16 mouse cellular contexts compared by ENCODE assay signal in the genomic region with DNA sequence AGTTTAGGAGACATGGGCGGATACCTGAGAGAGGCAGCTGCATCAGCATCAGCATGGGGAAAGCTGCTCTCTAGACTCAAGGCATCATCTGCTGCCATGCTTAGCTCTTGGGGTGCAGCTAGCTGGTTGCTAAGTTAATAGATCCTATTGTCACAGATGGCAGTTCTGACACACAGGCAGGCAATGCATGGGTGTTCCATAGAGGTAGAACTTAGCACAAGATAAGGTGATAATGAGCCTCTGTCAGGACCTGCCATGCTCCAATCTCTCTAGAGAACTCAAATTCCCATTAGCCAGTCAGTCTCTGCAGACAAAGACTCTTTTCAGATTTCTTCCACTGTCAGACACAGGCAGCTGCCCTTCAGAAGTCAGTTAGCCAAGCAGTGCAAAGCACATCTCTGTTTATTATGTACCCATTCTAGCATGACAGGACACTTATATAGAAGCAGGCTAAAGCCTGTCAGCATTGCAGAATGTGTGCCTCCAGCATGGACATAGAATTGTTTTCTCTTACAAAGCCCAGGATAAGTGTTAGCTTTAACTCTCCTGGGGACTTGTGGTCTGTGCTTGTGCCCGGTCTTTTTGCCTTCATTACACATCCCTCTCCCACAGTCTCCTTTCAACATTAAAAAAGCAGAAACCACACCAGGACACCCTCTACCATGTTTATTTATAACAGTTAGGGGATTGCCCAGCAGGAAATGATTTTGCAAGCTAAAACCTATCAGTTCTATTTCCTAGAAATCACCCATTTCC. TPM values are rescaled to one million over a fixed set of nuclear protein-coding genes. Genes with fewer than 3 reads are reported as not detected.
A peak's percentile ranks its signal among the peaks of the same experiment; 100 is the strongest.
DNase-seq lines count a peak whose midpoint lies in the region; ATAC-seq and TF ChIP-seq lines count a peak whose summit lies in the region.
"Had no signal": no experiment of that assay in that cellular context is flagged by ENCODE, and none has a peak within 500 bp of the region (broad histone marks: within the 10 kb centered on the region; RNA-seq: fewer than 3 reads in every experiment).

No protein-coding gene starts in this region.

- H3K36me3 ChIP-seq in forebrain, embryonic 12.5 days (replicated peaks) = no peaks in the 10 kb centered on the region
- H3K36me3 ChIP-seq in forebrain, embryonic 15.5 days = no peaks in the 10 kb centered on the region
- no peaks in the 10 kb centered on the region for H3K36me3 ChIP-seq in midbrain, embryonic 10.5 days
- H3K36me3 ChIP-seq in midbrain, postnatal 0 days (ENCODE audit: insufficient read depth, low read length) = no peaks in the 10 kb centered on the region
- H3K36me3 ChIP-seq: embryonic facial prominence, embryonic 15.5 days had no signal

- no peaks in the 10 kb centered on the region for H3K9me3 ChIP-seq in forebrain, embryonic 12.5 days
- H3K9me3 ChIP-seq in forebrain, embryonic 15.5 days = no peaks in the 10 kb centered on the region
- no peaks in the 10 kb centered on the region for H3K9me3 ChIP-seq in midbrain, embryonic 10.5 days (replicated peaks)
- no peaks in the 10 kb centered on the region for H3K9me3 ChIP-seq in midbrain, postnatal 0 days (ENCODE audit: low read length)
- H3K9me3 ChIP-seq: embryonic facial prominence, embryonic 15.5 days had no signal

- H3K4me1 ChIP-seq in forebrain, embryonic 12.5 days = no peaks in the 10 kb centered on the region; the same call in 1 of the 2 replicates
- no peaks in the 10 kb centered on the region for H3K4me1 ChIP-seq in forebrain, embryonic 15.5 days
- H3K4me1 ChIP-seq in midbrain, embryonic 10.5 days = peaks cover 23% of the 10 kb centered on the region
- H3K4me1 ChIP-seq in midbrain, postnatal 0 days (ENCODE audit: insufficient read depth, low read length) = no peaks in the 10 kb centered on the region
- H3K4me1 ChIP-seq: embryonic facial prominence, embryonic 15.5 days had no signal

- WGBS in forebrain, embryonic 12.5 days = 51% methylated on average over 2 of the region's 2 CpGs
- 54% methylated on average over 2 of the region's 2 CpGs for whole genome bisulfite sequencing in forebrain, embryonic 15.5 days
- 46% methylated on average over 2 of the region's 2 CpGs for WGBS in midbrain, embryonic 10.5 days
- WGBS in midbrain, postnatal 0 days = 33% methylated on average over 2 of the region's 2 CpGs

- H3K4me2 ChIP-seq in forebrain, embryonic 12.5 days = no peak overlapping the region
- no peak overlapping the region for H3K4me2 ChIP-seq in forebrain, embryonic 15.5 days (replicated peaks)
- no peak overlapping the region for H3K4me2 ChIP-seq in midbrain, postnatal 0 days (ENCODE audit: low read depth, low read length, poor library complexity, severe bottlenecking)
- H3K4me2 ChIP-seq: embryonic facial prominence, embryonic 15.5 days had no signal

- no peak for TF ChIP-seq CTCF in midbrain, postnatal 0 days (IDR thresholded peaks at IDR 0.05)

- 0 out of 2 replicates have a peak, but pooled peaks have one; percentile 39 for ATAC-seq in forebrain, embryonic 12.5 days (ENCODE audit: low FRiP score)
- ATAC-seq in forebrain, embryonic 15.5 days (replicated peaks) = no peak
- ATAC-seq in midbrain, postnatal 0 days (ENCODE audit: low FRiP score) = no peak

- H3K4me3 ChIP-seq in forebrain, embryonic 12.5 days (replicated peaks) = no peak overlapping the region
- no peak overlapping the region for H3K4me3 ChIP-seq in forebrain, embryonic 15.5 days
- H3K4me3 ChIP-seq in midbrain, embryonic 10.5 days = no peak overlapping the region
- H3K4me3 ChIP-seq in midbrain, postnatal 0 days (ENCODE audit: low read depth, low read length) = no peak overlapping the region
- H3K4me3 ChIP-seq: embryonic facial prominence, embryonic 15.5 days had no signal

- H3K27ac ChIP-seq in forebrain, embryonic 12.5 days = no peak overlapping the region
- H3K27ac ChIP-seq in forebrain, embryonic 15.5 days (replicated peaks) = no peak overlapping the region
- peak overlapping the region; percentile 52; the same call in 1 of the 2 replicates for H3K27ac ChIP-seq in midbrain, embryonic 10.5 days (replicated peaks)
- H3K27ac ChIP-seq in midbrain, postnatal 0 days (ENCODE audit: low read depth, low read length) = no peak overlapping the region
- H3K27ac ChIP-seq: embryonic facial prominence, embryonic 15.5 days; stomach, postnatal 0 days had no signal

- H3K9ac ChIP-seq in forebrain, embryonic 12.5 days = no peak overlapping the region
- no peak overlapping the region for H3K9ac ChIP-seq in forebrain, embryonic 15.5 days (replicated peaks)
- H3K9ac ChIP-seq in midbrain, postnatal 0 days (replicated peaks; ENCODE audit: low read length, poor library complexity, severe bottlenecking) = no peak overlapping the region
- H3K9ac ChIP-seq: embryonic facial prominence, embryonic 15.5 days had no signal

- peak; percentile 27 for DNase-seq in midbrain, embryonic 10.5 days (ENCODE audit: low spot score)
- DNase-seq in midbrain, postnatal 0 days (ENCODE audit: low spot score) = no peak
- DNase-seq in layer of hippocampus, postnatal 36 days = peak; percentile 19 to 28
- no peak for DNase-seq in cerebellum, adult 18-20 months
- no peak for DNase-seq in frontal cortex, postnatal 25 days (ENCODE audit: low spot score in 2 of 2)
- DNase-seq in frontal cortex, adult 2 months (ENCODE audit: extremely low spot score in 1 of 2, low spot score in 1 of 2) = no peak
- DNase-seq: adrenal gland, postnatal 10 days; heart, postnatal 4 days; kidney, postnatal 10 days; left cerebral cortex, postnatal 4 days; lung, adult 2 months had no signal

- H3K27me3 ChIP-seq in forebrain, embryonic 12.5 days = no peaks in the 10 kb centered on the region
- no peaks in the 10 kb centered on the region for H3K27me3 ChIP-seq in forebrain, embryonic 15.5 days
- no peaks in the 10 kb centered on the region for H3K27me3 ChIP-seq in midbrain, embryonic 10.5 days (ENCODE audit: low read depth, poor library complexity, severe bottlenecking)
- no peaks in the 10 kb centered on the region for H3K27me3 ChIP-seq in midbrain, postnatal 0 days (ENCODE audit: insufficient read depth, low read length)
- H3K27me3 ChIP-seq: embryonic facial prominence, embryonic 15.5 days had no signal

RNA-seq across cellular contexts. Expression of gene Serpina3f, which starts 0.5 kb away (rescaled TPM):
- 0.11 and 0.17 TPM in 2 replicates for polyA plus RNA-seq in forebrain, embryonic 12.5 days (2016; fragmentation: Nextera tagmentation; extraction: Ambion mirVana)
- polyA plus RNA-seq in forebrain, embryonic 15.5 days (2015; fragmentation: Nextera tagmentation; extraction: Ambion mirVana) = 0.08 and 0.13 TPM in 2 replicates
- 0.27 and 0.30 TPM in 2 replicates for polyA plus RNA-seq in midbrain, embryonic 10.5 days (2016; fragmentation: Nextera tagmentation; extraction: Ambion mirVana)
- 0.55 TPM in 1 of 2 replicates, not detected in the other for total RNA-seq in midbrain, postnatal 0 days (2014; rRNA removed)
- 0.07 and 0.15 TPM in 2 replicates for polyA plus RNA-seq in midbrain, postnatal 0 days (2015; fragmentation: Nextera tagmentation; extraction: Ambion mirVana)
- under 1 TPM in 1 of 2 experiments, not detected in 1; 0.78 TPM for total RNA-seq in layer of hippocampus, postnatal 36 days (2021)
- 0.06 TPM in 1 of 2 replicates, not detected in the other for polyA plus RNA-seq in frontal cortex, adult 2 months (2012; rRNA removed)
- total RNA-seq: gastrocnemius, adult 18-20 months; heart, postnatal 4 days; left cerebral cortex, postnatal 4 days had no signal
- polyA plus RNA-seq: embryonic facial prominence, embryonic 15.5 days had no signal

RNA-seq across cellular contexts. Expression of gene Serpina3g, which starts 22.2 kb away (rescaled TPM):
- not detected in 2 replicates for polyA plus RNA-seq in forebrain, embryonic 12.5 days (2016; fragmentation: Nextera tagmentation; extraction: Ambion mirVana)
- 0.64 TPM in 1 of 2 replicates, not detected in the other for polyA plus RNA-seq in forebrain, embryonic 15.5 days (2015; fragmentation: Nextera tagmentation; extraction: Ambion mirVana)
- polyA plus RNA-seq in midbrain, embryonic 10.5 days (2016; fragmentation: Nextera tagmentation; extraction: Ambion mirVana) = 0.25 TPM in 1 of 2 replicates, not detected in the other
- total RNA-seq in midbrain, postnatal 0 days (2014; rRNA removed) = 0.77 and 1.2 TPM in 2 replicates
- polyA plus RNA-seq in midbrain, postnatal 0 days (2015; fragmentation: Nextera tagmentation; extraction: Ambion mirVana) = 0.83 and 1.4 TPM in 2 replicates
- 1 to 10 TPM; 1.6 to 3.4 TPM for total RNA-seq in layer of hippocampus, postnatal 36 days (2021)
- 0.24 and 0.27 TPM in 2 replicates for polyA plus RNA-seq in frontal cortex, adult 2 months (2012; rRNA removed)

RNA-seq across cellular contexts. Expression of gene Serpina3i, which starts 49.1 kb away (rescaled TPM):
- polyA plus RNA-seq in forebrain, embryonic 12.5 days (2016; fragmentation: Nextera tagmentation; extraction: Ambion mirVana) = 0.09 TPM in 1 of 2 replicates, not detected in the other
- polyA plus RNA-seq in forebrain, embryonic 15.5 days (2015; fragmentation: Nextera tagmentation; extraction: Ambion mirVana) = not detected in 2 replicates
- polyA plus RNA-seq in midbrain, embryonic 10.5 days (2016; fragmentation: Nextera tagmentation; extraction: Ambion mirVana) = not detected in 2 replicates
- total RNA-seq in midbrain, postnatal 0 days (2014; rRNA removed) = 0.49 TPM in 1 of 2 replicates, not detected in the other
- not detected in 2 replicates for polyA plus RNA-seq in midbrain, postnatal 0 days (2015; fragmentation: Nextera tagmentation; extraction: Ambion mirVana)
- 1 to 10 TPM in 1 of 2 experiments, not detected in 1; 1.2 TPM for total RNA-seq in layer of hippocampus, postnatal 36 days (2021)
- not detected in 2 replicates for polyA plus RNA-seq in frontal cortex, adult 2 months (2012; rRNA removed)
- total RNA-seq: gastrocnemius, adult 18-20 months; left cerebral cortex, postnatal 4 days had no signal

Comparison
In these comparisons a context has a peak if more than half of its experiments do, and no peak if none do; other contexts are left out.
1. DNase-seq: peak in midbrain, embryonic 10.5 days (single experiment) and layer of hippocampus, postnatal 36 days (2 of 2); none in midbrain, postnatal 0 days (single experiment), cerebellum, adult 18-20 months (0 of 2), frontal cortex, postnatal 25 days (0 of 2) and frontal cortex, adult 2 months (0 of 2).